Mouse (Mus musculus): Measurements from ENCODE around the gene Lamc3.

GRCm38 (mm10) chr2:31952725-31953124 is 65.6 kb downstream of the Lamc3 start:
- TF ChIP-seq CTCF (conservative IDR thresholded peaks at IDR 0.05; ENCODE audit: low read length) = no peak
- no peak for TF ChIP-seq POU5F1 (IDR thresholded peaks at IDR 0.05; ENCODE audit: borderline replicate concordance, low read length)

All from E14TG2a.4 (cell line).